Mouse (Mus musculus) neural tube, embryonic 11.5 days (tissue): ENCODE measurements at regions not wholly inside any gene's neighbourhood (a gene's known extent, or its start where the extent isn't known, plus 50 kb on each side); places are given as distances from the start of the nearest gene placed in this dataset.

Source experiments
- ATAC-seq: fragments of 200-750 bp; cut with Nextera tagmentation; 2 replicates; pipeline ENCODE4 v1.8.0; 2017; ENCODE audit warnings: moderate number of reproducible peaks, mild to moderate bottlenecking, moderate TSS enrichment, moderate library complexity; ENCODE audit not compliant: insufficient read depth, low FRiP score, low TSS enrichment
- DNase-seq: peaks from one replicate; pipeline ENCODE4 v3.0.0-alpha.2; 2015; ENCODE audit warnings: low spot score
- H3K27ac ChIP-seq: fragments of 300-500 bp; sonication (generic); 2 replicates; pipeline ENCODE4 v1.5.1; 2014; ENCODE audit warnings: low read depth, mild to moderate bottlenecking, low read length
- H3K27me3 ChIP-seq: fragments of 300-500 bp; sonication (generic); 2 replicates; pipeline ENCODE4 v1.6.1; 2014; ENCODE audit warnings: mild to moderate bottlenecking, low read length, mixed read lengths; ENCODE audit not compliant: control insufficient read depth, insufficient read depth
- H3K36me3 ChIP-seq: fragments of 300-500 bp; sonication (generic); 2 replicates; pipeline ENCODE4 v1.6.1; 2014; ENCODE audit warnings: mild to moderate bottlenecking, low read length, moderate library complexity, mixed read lengths; ENCODE audit not compliant: control insufficient read depth, insufficient read depth
- H3K4me1 ChIP-seq: fragments of 300-500 bp; sonication (generic); 2 replicates; pipeline ENCODE4 v1.6.1; 2014; ENCODE audit warnings: low read length, mixed read lengths; ENCODE audit not compliant: control insufficient read depth, insufficient read depth
- H3K4me2 ChIP-seq: fragments of 300-500 bp; sonication (generic); 2 replicates; pipeline ENCODE4 v1.6.1; 2014; ENCODE audit warnings: low read depth, mild to moderate bottlenecking, moderate library complexity
- H3K4me3 ChIP-seq: fragments of 300-500 bp; sonication (generic); 2 replicates; pipeline ENCODE4 v1.5.1; 2014; ENCODE audit warnings: low read depth, low read length
- H3K9ac ChIP-seq: fragments of 300-500 bp; sonication (generic); 2 replicates; pipeline ENCODE4 v1.6.1; 2014; ENCODE audit warnings: mild to moderate bottlenecking, low read length
- H3K9me3 ChIP-seq: fragments of 300-500 bp; sonication (generic); 2 replicates; pipeline ENCODE4 v1.6.1; 2016; ENCODE audit warnings: low read length; ENCODE audit not compliant: control insufficient read depth
- WGBS: fragments of 180-500 bp; shearing (Covaris S2); extraction: QIAGEN DNeasy Blood & Tissue Kit; methylation state at CpG from one replicate; pipeline ENCODE4 v1.1.7; 2014; 5-methylcytosine and 5-hydroxymethylcytosine counted together

- Histone ChIP-seq H3K4me2 (no peak overlapping the region), H3K4me1 (no peaks in the 10 kb centered on the region), H3K36me3 (no peaks in the 10 kb centered on the region), H3K9ac (no peak overlapping the region), H3K4me3 (no peak overlapping the region), H3K9me3 (no peaks in the 10 kb centered on the region), H3K27ac (no peak overlapping the region), H3K27me3 (no peaks in the 10 kb centered on the region)
- DNase-seq (no peak), ATAC-seq (no peak)
- 88% methylated on average over 1 of the region's 1 CpGs for WGBS
Measured at GRCm38 (mm10) chr1:100551293-100551692, 778.7 kb downstream of the Cntnap5b start.

DNA sequence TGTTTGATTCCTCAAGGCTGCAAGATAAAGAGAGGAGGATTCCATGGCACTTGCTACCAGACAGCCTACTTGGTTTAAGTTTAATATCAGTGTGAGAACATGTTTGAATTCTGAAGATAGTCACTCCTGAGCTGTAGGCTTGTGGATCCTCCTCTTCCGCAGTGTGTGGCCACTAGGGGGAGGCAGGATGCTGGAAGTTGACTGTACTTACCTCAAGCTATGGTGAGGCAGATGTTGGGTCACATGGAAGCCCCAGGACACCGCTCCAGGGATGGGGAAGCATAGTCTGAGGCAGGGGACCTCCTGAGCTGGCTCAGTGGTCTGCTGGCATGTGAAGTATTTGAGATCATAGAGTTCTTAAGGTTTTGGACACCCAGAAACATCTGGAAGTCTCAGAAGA is 784.4 kb downstream of the Cntnap5b start:
- 34% methylated on average over 2 of the region's 2 CpGs for WGBS
- no peak overlapping the region for H3K9ac ChIP-seq
- ATAC-seq: peak; percentile 61; the same call in 1 of the 2 replicates
- H3K4me2 ChIP-seq: no peak overlapping the region
- H3K4me1 ChIP-seq: no peaks in the 10 kb centered on the region
- DNase-seq: peak; percentile 49
- no peaks in the 10 kb centered on the region for H3K36me3 ChIP-seq
- H3K4me3 ChIP-seq: no peak overlapping the region
- no peak overlapping the region for H3K27ac ChIP-seq
- no peaks in the 10 kb centered on the region for H3K9me3 ChIP-seq
- no peaks in the 10 kb centered on the region for H3K27me3 ChIP-seq
